Mouse (Mus musculus) heart, adult 10 weeks (tissue): Measurements from ENCODE around the gene Trub2. TPM values are rescaled to one million over a fixed set of nuclear protein-coding genes. Genes with fewer than 3 reads are reported as not detected.

Experiments used
- polyA plus RNA-seq: library from polyadenylated mRNA; stranded (reverse); fragments of 350-450 nt; fragmentation: Illumina TruSeq; extraction: RNeasy Lipid Tissue Mini Kit (QIAGEN cat#74804); gene quantifications from one replicate; pipeline ENCODE4 v1.2.3, GENCODE M21; 2014; ENCODE audit warnings: low read depth, low replicate concordance

Gene Trub2
- polyA plus RNA-seq: 21.3 TPM

GRCm38 (mm10) chr2:29787937-29788681, at the start of gene Trub2:
TSS of gene Trub2 (minus strand) at chr2:29788502.

GRCm38 (mm10) chr2:29820025-29820817, 31.9 kb upstream of the Trub2 start, which contains the start of gene Urm1:
TSS of gene Urm1 (plus strand) at chr2:29820075.

GRCm38 (mm10) chr2:29802075-29802826, 13.9 kb upstream of the Trub2 start, which contains the start of gene Slc27a4:
TSS of gene Slc27a4 (plus strand) at chr2:29802634.

GRCm38 (mm10) chr2:29787104-29787917, 991 bp downstream of the Trub2 start, which contains the start of gene Coq4:
TSS of gene Coq4 (plus strand) at chr2:29787493.

GRCm38 (mm10) chr2:29751497-29751896, 36.8 kb downstream of the Trub2 start, which contains the start of gene Gm13420:
TSS of gene Gm13420 (minus strand) at chr2:29751685.

Other genes starting within 250 kb of the Trub2 start
- 66.8 TPM for gene Rapgef1, start 168.8 kb downstream of the Trub2 start, polyA plus RNA-seq
- gene Gm13420, start 36.8 kb downstream of the Trub2 start, polyA plus RNA-seq: not detected
- gene Gm13547, start 29.2 kb downstream of the Trub2 start, polyA plus RNA-seq: not detected
- gene Coq4, start 1.0 kb downstream of the Trub2 start, polyA plus RNA-seq: 20.8 TPM
- 13.0 TPM for gene Slc27a4, start 14.1 kb upstream of the Trub2 start, polyA plus RNA-seq
- 26.2 TPM for gene Urm1, start 31.6 kb upstream of the Trub2 start, polyA plus RNA-seq
- 3.7 TPM for gene Cercam, start 80.7 kb upstream of the Trub2 start, polyA plus RNA-seq
- 31.9 TPM for gene Odf2, start 100.7 kb upstream of the Trub2 start, polyA plus RNA-seq
- gene Gle1, start 146.9 kb upstream of the Trub2 start, polyA plus RNA-seq: 22.6 TPM
- 151 TPM for gene Sptan1, start 177.1 kb upstream of the Trub2 start, polyA plus RNA-seq